Mouse (Mus musculus): ENCODE results near the gene Nfil3. TPM values are rescaled to one million over a fixed set of nuclear protein-coding genes. Genes with fewer than 3 reads are reported as not detected.

Nfil3 gene
- polyA plus RNA-seq, 1 experiment from 2014 or later = 58.4 TPM

DNA sequence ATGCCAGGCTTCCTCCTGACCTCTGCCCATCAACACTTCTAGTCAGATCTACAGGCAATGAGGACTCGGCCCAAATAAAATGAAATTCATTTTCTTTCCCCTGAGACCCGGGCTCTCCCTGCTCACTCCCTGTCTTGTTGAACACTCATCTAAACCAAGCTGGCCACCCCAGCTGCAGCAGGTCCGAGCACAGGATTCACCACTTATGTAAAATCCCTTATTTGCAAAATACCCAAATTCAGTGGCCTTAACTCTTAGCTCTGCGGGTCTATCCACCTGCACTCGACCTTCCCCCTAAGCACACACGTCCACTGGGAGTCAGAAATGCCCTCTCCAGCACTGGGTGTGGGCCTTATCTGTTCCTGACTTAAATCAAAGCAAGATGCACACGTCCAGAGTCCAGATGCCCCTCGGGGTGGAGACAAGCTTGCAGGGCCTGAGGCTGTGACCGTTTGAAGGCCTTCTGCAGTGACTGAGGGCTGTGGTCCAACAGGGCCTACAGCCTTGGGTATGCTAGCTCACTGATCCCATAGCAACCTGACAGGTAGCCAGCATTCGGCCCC lies 61.0 kb downstream of the Nfil3 start:
- DNase-seq (ENCODE audit: low read depth, low spot score) (no peak), ATAC-seq (no peak)
- in situ Hi-C loops (cut with MboI; ENCODE audit: low pct_unique_long_range_greater_than_20kb) = no loop called here
- TF ChIP-seq CTCF (IDR thresholded peaks at IDR 0.05) = no peak
- ChIA-PET POLR2A (no interaction called here), CTCF (no interaction called here)
- no peaks in the 10 kb centered on the region for H3K27me3 ChIP-seq

DNA sequence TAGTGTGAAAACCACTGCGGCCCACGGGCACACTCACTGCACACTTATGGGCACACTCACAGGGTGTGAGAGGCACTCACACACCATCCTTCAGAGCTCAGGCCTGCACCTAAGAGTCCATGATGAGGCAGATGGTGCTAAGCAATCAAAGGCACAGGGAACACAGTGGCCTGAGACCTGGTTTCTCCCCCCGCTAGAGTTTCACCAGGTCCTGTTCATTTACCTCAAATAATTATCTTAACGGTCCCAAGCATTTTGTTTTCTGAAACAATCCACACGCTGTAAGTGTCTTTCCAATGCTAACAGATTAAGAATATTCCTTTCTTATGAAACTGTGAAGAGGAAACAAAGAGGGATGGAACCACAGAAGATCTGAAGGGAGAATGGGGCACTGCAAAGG lies 62.5 kb downstream of the Nfil3 start:
- no peak for DNase-seq (ENCODE audit: low read depth, low spot score)

More for the DNA sequence above, 62.5 kb downstream of the Nfil3 start:
- in situ Hi-C loops (cut with MboI; ENCODE audit: low pct_unique_long_range_greater_than_20kb) = no loop called here
- no peak for TF ChIP-seq CTCF (IDR thresholded peaks at IDR 0.05)
- no peak for ATAC-seq
- ChIA-PET POLR2A (no interaction called here), CTCF (interaction anchor here (0.9 kb wide), 1 partner anchor 57 kb away, joined by 3 read pairs; no protein-coding TSS in a partner anchor)
- H3K27me3 ChIP-seq = no peaks in the 10 kb centered on the region

Other genes with a start within 250 kb of the Nfil3 start
- 74.2 TPM for gene Auh, start 51.4 kb downstream of the Nfil3 start, polyA plus RNA-seq (2021)